Mouse (Mus musculus) cerebellum, adult (tissue): Measurements from ENCODE around the gene Arcn1.
"Not testable (repeated sequence)": the region's sequence is repeated elsewhere in the genome, so short reads cannot be mapped to it uniquely, and the experiment has no call there.

Source experiments
- ATAC-seq: cut with Nextera tagmentation; 2 replicates; pipeline ENCODE4 v1.9.2; 2017; ENCODE audit warnings: mild to moderate bottlenecking, moderate library complexity, mixed read lengths; ENCODE audit not compliant: insufficient number of reproducible peaks, low FRiP score, low TSS enrichment

Gene Arcn1

DNA sequence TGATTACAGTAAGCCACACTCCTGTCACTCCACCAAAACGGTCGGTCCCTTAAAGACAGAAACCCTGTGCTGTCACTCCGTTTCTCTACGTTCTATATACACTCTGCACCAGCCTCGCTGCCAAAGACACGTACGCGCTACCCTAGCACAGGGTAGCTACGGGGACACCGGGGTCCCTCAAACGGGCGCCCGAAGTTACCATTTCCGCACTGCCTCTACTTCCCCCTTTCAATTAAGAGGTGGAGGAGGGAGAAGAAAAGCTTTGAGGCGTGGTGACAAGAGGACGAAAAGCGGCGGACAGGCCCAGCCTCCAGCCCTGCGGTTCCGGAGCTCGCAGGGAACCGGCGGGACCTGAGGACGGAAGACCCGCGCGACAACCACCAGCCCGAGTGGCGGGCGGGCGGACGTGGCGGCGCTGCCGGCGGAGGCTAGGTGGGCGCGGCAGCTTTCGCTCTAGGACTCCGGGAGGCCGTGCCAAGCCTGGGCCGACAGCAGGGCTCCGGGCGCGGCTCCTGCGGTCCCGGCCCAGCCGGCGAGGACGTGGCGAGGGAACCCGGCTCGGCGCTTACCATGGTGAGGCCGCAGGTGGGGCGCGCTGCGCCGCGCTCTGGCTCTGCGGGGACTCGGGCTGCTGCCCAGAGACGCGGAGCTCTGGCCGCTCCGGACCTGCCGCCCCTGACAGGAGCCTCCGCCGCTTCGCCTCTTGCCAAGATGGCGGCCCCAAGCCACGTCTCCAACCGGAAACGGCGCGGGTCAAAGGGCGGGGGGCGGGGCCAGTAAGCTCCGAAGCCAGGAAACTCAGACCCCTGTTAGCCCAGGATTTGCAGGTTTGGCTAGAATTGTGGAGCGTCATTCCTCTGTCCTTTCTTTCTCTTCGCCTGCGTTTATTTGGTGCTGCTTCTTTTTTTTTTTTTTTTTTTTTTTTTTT is at the start of gene Arcn1, which contains the start of gene Ift46:
TSS of gene Arcn1 (minus strand) at position 745 of the 928 bp plus-strand sequence.
TSS of gene Ift46 (plus strand) at position 808 of the 928 bp plus-strand sequence.
- ATAC-seq = peak; percentile 81; the same call in 1 of the 2 replicates

DNA sequence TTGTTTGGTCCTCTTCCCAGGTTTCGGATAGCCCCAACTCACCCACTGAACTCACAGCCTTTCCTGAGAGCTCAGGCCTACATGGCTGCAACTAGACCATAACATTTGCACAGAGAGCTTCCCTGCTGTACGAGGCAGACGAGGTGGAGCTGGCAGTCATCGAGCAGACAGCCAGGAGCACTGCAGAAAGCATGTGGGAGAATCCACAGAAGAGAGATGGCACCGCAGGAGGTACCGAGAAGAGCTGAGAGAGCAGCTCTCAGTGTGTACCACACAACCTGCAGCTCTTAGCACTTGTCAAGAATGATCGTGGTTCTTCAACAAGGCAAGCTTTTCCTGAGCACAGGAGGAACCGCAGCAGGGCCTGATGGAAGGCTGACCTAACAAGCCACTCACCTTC is 46.5 kb upstream of the Arcn1 start:
- no peak for ATAC-seq

GRCm38 (mm10) chr9:44810316-44810715 is 42.7 kb upstream of the Arcn1 start:
- no peak for ATAC-seq

- ATAC-seq = no peak
These were observed 40.1 kb upstream of the Arcn1 start for GRCm38 (mm10) chr9:44807778-44808177.

DNA sequence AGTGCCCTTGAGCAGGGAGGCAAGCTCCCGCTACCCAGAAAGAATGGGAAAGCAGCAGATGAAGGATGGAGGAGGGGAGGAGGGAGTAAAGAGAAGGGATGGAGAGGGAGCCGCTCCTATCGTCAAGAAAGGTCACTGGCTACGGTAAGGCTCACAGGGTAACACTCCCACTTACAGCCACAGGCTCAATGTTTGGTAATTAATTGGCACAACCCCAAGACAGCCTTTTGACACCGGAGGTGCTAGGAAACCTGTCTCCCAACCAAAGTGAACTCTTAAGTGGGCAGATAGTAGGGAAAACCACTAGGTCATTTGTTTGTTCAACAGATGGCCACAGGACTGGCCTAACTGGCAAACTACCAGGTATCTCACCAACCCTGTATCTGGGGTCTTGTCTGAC is 39.5 kb upstream of the Arcn1 start:
- ATAC-seq = no peak

DNA sequence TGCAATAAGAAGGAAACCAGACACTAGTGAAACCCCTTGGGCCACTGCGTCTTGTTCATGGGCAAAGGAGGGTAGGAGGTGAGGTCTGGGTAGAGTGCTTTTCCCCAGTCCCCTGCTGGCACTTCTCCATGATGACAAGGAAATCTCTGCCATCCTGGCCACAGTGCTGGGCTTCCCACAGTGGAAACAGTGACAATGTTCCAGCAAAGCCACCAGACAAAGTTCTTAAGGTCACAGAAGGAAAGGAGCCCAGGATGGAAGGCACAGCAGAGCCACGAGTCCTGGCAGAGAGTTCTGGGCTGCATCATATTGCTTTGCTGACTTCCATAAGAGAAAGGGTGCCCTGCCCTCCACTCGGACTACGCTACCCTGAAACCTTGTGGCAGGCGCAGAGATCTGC is 37.9 kb upstream of the Arcn1 start:
- no peak for ATAC-seq

DNA sequence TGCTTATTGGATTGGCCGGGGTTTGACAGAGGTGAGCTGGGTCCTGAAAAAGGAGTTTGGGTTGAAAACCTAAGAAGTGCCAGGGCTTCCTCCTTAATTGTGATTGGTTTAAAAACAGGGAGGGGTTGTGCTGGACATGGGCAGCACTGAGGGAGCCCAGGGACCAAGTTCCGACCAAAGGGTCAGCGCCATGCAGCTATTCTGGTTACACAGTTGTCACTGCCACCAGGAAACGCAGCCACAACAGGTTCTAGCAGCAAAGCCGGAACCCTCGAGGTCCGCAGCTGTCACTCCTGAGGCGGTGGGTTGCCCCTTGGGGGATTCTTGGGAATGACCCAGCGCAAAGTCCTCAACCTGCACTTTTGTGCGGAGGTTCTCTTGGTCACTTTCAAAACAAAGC is 37.0 kb upstream of the Arcn1 start:
- no peak for ATAC-seq

- no peak for ATAC-seq
These were observed 35.3 kb upstream of the Arcn1 start, which contains the start of gene Ttc36 for GRCm38 (mm10) chr9:44802808-44803450. Gene Ttc36 (minus strand): TSS chr9:44803072.

DNA sequence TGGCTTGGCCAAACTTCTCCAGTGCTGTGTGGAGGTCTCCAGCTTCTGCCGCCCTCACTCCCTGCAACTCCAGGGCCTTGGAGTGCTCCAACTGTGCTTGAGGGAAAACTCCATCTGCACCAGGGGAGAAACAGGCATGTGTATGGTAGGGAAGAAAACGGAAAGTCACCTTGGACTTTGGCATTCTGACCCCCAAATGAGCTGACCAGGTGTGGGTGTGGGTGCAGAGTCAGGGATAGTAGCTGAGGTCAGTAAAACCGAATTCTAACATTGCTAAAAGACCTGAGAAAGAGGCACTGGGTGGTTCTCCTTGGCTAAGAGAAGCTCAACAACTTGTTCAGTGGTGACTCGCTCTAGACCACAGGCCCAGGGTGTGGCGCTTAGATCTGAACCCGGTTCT is 34.0 kb upstream of the Arcn1 start:
- ATAC-seq = no peak

GRCm38 (mm10) chr9:44799958-44800324 is 32.3 kb upstream of the Arcn1 start:
- ATAC-seq = no peak

DNA sequence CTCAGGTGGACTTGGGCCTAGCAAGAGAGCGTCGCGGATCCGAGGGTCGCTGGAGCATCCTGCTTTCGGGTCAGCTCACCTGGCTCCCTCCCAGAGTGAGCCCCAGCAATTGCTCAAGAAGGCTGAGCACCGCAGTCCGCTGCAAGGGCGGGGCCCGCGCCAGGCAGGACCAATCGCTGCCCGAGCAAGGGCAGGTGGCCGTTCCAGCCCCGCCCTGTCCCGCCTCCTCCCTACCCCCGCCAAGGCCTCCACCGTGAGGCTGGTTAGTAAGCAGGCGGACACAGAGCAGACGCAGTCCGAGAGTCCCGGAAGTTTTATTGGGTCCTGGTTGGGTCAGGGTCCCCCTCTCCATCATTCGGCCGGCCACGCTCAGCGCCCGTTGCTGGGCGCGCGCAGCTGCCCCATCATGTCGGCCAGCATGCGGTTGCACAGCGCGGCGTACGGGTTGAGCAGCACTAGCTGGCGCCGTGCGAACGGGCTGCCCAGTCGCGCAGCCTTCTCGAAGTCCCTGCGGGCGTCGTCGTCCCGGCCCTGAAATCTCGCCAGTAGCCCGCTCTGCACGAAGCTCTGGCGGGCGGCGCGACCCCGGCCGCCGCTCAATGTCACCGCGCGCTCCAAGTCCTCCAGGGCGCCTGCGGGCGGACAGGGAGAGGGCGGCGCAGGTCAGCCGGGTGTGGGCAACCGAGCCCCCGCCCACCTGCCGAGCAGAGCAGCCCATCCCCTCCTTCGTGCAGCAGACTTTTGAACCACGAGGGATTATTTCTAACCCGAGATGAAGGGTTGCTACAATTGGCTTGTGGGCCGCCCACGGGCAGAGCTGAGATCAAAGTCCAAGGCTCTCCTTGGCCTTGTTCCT is 31.7 kb upstream of the Arcn1 start, which contains the start of gene Tmem25:
TSS of gene Tmem25 (minus strand) at position 206 of the 856 bp plus-strand sequence.
- peak; percentile 85 for ATAC-seq

GRCm38 (mm10) chr9:44798298-44798697 is 30.7 kb upstream of the Arcn1 start:
- no peak for ATAC-seq

DNA sequence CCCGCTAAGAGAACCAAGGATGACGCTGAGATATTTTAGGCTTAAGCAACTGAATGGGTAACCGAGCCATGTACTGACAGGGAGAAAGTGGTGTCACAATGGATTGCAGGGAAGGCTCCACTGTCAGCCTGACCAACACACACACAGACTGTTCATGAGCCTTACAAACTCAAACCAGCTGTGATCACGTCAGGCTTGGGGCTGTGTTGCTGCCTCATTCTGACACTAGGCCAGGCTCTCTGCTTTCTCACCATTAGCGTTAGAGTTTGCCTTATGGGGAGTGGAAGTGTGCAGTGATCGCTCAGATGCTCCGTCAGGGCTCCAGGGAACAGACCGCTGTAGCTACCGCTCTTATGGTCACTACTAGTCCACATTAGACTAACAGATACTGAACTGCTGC is 25.2 kb upstream of the Arcn1 start:
- ATAC-seq = no peak

DNA sequence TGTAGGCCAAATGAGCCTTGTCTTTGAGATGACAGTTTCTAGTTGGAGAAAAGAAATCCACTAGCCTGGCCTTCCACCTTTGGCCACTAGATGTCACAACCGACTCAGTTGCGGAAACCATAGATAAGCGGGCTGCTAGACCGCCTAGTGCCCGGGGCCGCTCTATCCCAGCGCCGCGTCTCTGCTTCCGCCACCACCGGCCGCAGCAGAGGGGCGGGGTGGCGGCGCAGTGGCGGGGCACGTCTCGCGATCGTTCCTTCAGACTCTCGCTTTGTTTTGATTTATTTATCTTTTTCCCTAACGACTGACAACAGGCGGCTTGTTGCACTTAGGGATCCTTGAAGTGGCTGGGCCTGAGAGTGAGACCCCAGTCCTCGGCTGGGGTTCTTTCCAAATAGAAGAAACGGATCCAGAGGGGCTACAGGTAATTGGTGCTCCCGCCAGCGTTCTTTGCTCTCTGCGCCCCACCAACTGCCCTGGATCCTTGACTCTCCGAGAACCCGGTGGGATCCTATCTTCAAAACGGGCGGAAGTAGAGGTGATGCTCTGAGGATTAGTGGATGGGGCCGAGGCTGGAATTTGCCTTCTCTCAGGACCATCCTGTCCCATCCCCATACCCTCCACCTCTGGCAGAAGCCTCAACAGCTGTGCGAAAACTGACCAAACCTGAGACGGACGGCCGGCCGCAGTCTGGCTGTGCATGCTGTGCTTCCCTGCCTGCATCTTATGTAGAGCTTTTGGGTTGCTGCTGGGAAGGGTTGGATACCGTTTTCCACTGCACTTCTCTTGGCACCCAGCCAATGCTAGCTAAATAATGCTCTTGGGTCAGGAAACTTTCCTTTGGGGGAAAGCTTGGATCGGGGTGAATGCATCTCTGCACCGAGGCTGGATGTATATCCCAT is 5.4 kb upstream of the Arcn1 start:
- ATAC-seq = peak; percentile 96

GRCm38 (mm10) chr9:44772392-44772749 is 4.7 kb upstream of the Arcn1 start:
- no peak for ATAC-seq

- ATAC-seq = no peak
These were observed 3.7 kb upstream of the Arcn1 start for GRCm38 (mm10) chr9:44771376-44771775.

DNA sequence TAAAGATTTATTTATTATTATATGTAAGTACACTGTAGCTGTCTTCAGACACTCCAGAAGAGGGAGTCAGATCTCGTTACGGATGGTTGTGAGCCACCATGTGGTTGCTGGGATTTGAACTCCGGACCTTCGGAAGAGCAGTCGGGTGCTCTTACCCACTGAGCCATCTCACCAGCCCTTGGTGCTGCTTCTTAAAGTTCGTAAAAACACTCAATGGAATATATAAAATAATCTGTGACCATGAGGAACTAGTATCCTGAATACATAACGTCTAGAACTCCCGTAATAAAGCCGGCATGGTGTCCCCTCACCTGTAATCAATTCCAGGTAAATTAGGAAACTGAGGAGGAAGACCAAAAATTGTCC is 367 bp upstream of the Arcn1 start:
- not testable (repeated sequence) for ATAC-seq

- ATAC-seq = no peak
These were observed 6.8 kb downstream of the Arcn1 start for GRCm38 (mm10) chr9:44760873-44761272.

DNA sequence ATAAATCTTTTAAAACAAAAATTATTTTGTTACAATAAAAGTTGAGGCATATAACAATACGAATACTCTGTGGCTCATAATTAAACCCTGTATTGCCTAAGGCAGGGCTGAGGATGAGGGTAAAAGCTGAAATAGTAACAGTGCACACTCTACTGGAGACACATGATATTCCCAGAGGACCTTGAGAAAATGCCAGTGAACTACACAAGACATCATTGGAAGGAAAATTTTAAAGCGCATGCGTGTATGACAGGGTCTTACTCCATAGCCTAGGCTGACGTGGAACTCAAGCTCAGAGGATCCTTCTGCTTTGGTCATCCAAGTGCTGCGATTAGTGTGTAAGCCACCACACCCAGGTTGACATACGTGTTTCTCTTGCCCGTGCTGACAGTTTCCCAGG is 19.2 kb downstream of the Arcn1 start:
- no peak for ATAC-seq

DNA sequence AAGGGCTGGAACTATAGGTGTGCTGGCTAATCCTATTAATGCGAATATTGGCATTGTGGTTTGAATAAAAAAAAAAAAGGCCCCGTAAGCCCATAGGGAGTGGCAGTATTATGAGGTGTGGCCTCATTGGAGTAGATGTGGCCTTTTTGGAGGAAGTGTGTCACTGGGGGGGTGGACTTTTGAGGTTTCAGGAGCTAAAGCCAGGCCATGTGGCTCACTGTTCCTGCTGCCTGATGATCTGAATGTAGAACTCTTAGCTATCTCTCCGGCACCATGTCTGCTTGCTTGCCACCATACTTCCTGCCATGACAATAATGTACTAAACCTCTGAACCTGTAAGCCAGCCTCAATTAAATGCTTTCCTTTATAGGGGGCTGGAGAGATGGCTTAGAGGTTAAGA is 20.3 kb downstream of the Arcn1 start:
- ATAC-seq = no peak
